In genomic region chr15:77276300-77276699, GRCm38 (mm10) we compare ENCODE assay signal across 14 mouse cellular contexts.
"Had no signal": no experiment of that assay in that cellular context is flagged by ENCODE, and none has a peak within 500 bp of the region (broad histone marks: within the 10 kb centered on the region; RNA-seq: fewer than 3 reads in every experiment).

No protein-coding gene starts in this region.

- H3K4me3 ChIP-seq: liver, embryonic 15.5 days; megakaryocyte, embryonic 14.5 days; midbrain, embryonic 12.5 days; neural tube, embryonic 12.5 days; stomach, embryonic 15.5 days had no signal

- H3K4me2 ChIP-seq: liver, embryonic 15.5 days; lung, embryonic 14.5 days; midbrain, embryonic 12.5 days; neural tube, embryonic 12.5 days; stomach, embryonic 15.5 days had no signal

- H3K9ac ChIP-seq: liver, embryonic 15.5 days; lung, embryonic 14.5 days; midbrain, embryonic 12.5 days; neural tube, embryonic 12.5 days; stomach, embryonic 15.5 days had no signal

- H3K36me3 ChIP-seq: liver, embryonic 15.5 days; midbrain, embryonic 12.5 days; neural tube, embryonic 12.5 days; stomach, embryonic 15.5 days had no signal

- H3K27ac ChIP-seq: kidney, postnatal 0 days; liver, embryonic 15.5 days; macrophage; midbrain, embryonic 12.5 days; neural tube, embryonic 12.5 days; stomach, embryonic 15.5 days had no signal

- H3K9me3 ChIP-seq: liver, embryonic 15.5 days; megakaryocyte, embryonic 14.5 days; midbrain, embryonic 12.5 days; neural tube, embryonic 12.5 days; stomach, embryonic 15.5 days had no signal

- DNase-seq: kidney, adult 9 months; kidney, postnatal 36 days; left cerebral cortex, postnatal 4 days; liver; lung, embryonic 14.5 days; lung, postnatal 14 days; thymus, postnatal 4 days had no signal

- H3K4me1 ChIP-seq: liver, embryonic 15.5 days; megakaryocyte, embryonic 14.5 days; stomach, embryonic 15.5 days had no signal

- H3K27me3 ChIP-seq: liver, embryonic 15.5 days; midbrain, embryonic 12.5 days; neural tube, embryonic 12.5 days; stomach, embryonic 15.5 days had no signal
